Mouse (Mus musculus) spleen, postnatal 14 days (tissue): ENCODE measurements around the gene Thrb.

Experiments
- DNase-seq, 2 experiments: peaks; one replicate each; pipeline ENCODE4 v3.0.0; 2021 to 2022; ENCODE audit warnings: low spot score in 2 of 2

Gene Thrb

GRCm38 (mm10) chr14:17659686-17660328 lies at the start of gene Thrb:
Gene Thrb, plus strand, starts transcription at chr14:17660261.
- DNase-seq: no peak

GRCm38 (mm10) chr14:17621671-17622070 lies 38.4 kb upstream of the Thrb start:
- DNase-seq: no peak

DNA sequence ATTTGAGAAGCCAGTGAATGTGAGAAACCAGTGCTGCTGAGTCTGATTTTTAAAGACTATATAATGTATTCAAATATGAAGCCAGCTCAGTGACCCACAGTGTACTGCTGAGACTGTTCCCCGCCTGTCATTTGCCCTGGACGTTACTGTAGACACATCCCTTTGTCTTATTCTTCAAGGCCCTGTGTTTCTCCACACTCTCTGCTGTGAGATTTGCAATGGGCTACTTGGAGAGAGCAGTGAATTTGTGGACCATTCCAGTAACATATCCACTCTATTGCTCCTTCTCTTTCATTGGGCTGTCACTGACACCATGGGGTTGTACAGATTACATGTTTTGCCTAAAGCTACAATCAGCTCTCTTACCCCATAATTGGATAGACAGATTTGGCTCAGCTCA lies 36.1 kb upstream of the Thrb start:
- DNase-seq: no peak

GRCm38 (mm10) chr14:17629215-17629614 lies 30.8 kb upstream of the Thrb start:
- no peak for DNase-seq

- no peak for DNase-seq
Observed at GRCm38 (mm10) chr14:17632887-17633522, 27.1 kb upstream of the Thrb start.

DNA sequence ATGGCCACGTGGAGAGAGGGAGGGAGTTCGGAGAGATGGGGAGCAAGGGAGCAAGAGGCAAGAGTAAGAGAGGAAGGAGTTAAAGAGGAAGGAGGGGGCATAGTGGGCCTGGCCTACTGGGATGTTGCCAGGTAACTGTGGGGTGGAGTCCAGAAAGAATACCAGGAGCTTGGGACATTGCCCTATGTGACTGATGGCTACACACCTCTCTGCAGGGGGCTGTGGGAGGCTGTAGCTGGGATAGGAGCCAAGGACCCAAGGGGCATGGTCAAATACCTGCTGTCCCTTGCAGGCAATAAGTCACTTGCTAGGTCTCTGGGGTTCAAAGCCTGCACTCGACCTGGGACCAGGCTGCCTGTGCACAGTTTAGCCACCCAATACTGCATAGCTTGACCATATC lies 23.1 kb upstream of the Thrb start:
- no peak for DNase-seq

GRCm38 (mm10) chr14:17641770-17642169 lies 18.3 kb upstream of the Thrb start:
- no peak for DNase-seq

DNA sequence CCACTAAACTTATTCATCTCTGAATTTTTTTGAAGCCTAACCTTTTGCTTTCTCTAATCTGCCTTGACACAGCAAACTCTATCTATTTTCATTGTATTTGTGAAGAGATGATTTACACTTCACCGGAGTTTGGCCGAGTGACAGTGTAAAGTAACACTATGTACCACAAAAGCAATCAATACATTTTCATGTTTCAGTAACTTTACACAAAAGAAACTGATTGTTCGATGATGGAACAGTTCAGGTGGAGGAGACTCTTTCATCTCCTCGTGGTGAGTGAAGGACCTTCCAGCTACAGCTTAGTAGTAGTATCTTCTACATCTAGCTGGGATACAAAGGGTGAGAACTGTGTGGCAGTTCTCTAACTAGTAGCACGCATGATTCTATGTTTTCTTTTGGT lies 5.0 kb upstream of the Thrb start:
- DNase-seq: no peak

DNA sequence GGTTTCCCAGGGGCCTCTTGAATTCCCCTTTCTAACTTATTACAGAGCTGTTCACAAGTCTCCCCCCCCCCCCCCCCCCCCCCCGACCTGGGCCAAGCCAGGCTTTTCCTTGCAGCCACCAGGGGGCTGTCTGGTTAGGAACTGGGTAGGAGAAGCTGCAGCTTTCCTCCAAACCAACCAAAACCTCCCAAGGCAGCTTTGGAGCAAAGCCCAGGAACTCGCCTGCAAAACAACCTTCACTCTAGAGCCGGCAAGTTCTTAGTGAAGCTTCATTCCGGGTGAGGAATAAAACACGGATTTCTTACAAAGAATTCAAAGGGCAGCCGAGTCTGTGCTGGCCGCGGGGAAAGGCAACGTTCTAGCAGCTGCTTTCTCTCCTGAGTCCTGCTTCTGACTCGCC lies 1.0 kb upstream of the Thrb start:
- DNase-seq: peak in 1 of 2 experiments; percentile 26

GRCm38 (mm10) chr14:17660329-17661099 lies 453 bp downstream of the Thrb start:
- peak in 1 of 2 experiments; percentile 7 for DNase-seq

DNA sequence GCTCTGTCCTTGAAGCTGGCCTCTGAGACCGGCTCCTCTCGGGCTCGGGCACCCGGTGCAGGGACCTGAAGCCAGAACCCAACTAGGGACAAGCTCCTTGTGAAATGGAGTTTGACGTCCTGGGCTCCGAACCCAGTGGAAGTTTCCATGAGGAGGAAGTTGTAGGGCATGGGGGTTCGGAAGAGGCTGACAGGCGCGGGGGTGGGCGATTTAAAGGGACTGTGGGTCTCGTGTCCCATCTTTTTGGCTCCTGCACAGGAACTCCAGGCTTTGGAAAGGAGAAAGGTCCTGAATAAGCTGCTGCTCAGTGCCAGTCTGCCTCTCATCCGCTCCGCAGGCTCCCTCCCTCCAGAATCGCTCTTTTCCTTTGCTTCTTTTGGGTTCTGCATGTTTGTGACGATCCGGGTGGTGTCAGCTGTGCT lies 1.1 kb downstream of the Thrb start:
- DNase-seq: no peak

DNA sequence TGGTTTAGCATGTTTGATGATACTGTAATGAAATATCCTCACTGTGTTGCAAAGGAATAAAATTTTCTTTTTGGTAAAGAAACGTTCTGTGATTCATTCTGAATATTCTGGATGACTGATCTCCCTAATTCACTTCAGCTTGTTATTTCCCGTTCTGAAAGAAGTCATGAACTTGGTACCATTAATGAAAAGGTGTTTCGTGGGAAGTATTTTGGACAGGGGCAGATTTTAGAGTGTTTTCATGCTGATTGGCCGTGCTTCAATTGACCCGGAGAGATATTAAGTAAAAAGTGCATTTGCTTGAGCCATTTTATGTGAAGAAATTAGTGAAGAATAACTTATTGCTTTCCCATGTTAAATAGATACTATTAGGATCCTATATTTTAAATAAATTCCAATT lies 2.0 kb downstream of the Thrb start:
- DNase-seq: no peak

DNA sequence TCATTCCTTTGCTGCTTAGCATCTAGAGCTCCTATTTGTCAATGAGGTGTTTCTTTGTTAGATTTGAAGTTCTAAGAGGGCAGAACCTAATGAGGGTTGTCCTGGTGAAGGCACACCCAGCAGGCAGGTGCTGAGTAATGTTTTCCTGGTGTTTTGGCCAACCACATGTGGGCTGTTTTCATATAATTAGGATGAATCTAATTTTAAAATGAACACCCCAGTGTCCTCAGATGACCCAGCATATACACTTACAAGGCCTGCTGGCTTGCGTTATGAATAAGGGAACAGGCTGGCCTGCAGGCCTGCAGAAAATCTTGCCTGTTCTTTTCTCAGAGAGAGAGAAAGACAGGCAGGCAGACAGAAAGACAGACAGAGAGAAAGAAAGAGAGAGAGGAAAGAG lies 14.3 kb downstream of the Thrb start:
- DNase-seq: no peak

DNA sequence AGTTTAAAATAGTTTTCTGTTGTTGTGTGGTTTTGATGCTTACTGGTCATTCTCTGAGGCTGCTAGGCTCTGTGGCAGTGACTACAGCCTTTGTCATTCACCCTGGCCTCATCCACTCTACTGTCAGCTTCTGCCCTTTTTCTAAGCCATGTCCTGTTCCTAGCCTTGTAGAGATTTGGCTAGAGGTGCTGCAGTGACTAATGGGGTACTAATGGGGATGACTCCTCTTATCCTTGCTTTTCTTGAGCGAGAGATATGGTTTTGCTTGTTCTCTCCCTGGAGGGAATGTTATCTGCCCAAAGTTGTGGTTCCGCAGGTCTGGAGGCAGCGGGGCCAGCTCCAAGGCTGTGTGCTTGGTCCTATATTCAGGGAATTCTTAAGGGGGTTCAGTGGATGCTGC lies 15.2 kb downstream of the Thrb start:
- DNase-seq: no peak

DNA sequence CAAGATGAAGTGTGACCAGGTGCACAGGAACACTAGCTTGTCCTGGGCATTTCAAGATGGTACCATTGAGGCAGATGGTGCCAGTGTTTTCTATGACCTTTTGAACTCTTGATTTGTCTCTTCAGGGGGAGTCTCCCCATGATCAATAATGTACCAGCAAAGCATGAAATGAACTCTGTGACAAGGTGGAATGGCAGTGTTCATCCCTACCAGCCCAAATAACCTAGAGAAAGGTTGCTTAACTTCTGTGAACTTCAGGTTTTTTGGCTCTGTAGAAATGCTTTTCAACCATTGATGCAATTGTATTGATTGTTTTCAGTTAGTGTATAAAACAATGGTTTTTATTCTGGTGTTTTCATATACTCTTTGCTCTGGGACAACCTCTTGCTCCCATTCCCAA lies 21.4 kb downstream of the Thrb start:
- no peak for DNase-seq

DNA sequence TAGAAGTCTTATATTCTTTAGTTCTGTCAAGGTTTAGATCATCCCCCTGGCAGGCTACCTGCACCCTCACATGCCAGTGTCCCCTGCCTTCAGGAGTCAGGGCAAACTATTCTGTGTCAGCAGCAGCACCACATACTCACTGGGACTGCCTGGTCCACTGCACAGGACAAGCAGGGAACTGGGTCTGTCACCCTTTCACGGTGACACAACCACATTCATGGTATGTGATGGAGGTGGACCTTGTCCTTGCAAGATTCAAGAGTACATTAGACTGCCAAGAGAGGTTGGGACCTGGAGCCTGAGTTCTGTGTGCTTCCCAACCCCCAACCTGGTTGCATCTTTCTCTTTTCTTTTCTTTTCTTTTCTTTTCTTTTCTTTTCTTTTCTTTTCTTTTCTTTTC lies 24.8 kb downstream of the Thrb start:
- DNase-seq: no peak

DNA sequence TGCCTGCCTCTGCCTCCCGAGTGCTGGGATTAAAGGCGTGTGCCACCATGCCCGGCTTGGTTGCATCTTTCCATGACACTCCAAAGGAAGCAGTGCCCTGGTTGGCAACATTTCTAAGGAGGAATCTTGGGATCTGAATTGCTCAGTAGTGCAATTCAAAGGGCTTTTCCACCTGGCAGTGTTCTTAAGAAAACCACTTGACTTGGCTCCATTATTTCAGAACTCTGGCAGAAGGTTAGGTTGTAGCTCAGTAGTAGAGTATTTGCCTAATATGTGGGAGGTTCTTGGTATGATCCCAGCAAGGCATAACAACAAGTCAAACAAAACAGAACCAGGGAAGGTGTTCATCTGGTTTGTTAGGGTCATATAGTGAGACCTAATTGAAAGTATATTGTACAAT lies 25.4 kb downstream of the Thrb start:
- DNase-seq: no peak

DNA sequence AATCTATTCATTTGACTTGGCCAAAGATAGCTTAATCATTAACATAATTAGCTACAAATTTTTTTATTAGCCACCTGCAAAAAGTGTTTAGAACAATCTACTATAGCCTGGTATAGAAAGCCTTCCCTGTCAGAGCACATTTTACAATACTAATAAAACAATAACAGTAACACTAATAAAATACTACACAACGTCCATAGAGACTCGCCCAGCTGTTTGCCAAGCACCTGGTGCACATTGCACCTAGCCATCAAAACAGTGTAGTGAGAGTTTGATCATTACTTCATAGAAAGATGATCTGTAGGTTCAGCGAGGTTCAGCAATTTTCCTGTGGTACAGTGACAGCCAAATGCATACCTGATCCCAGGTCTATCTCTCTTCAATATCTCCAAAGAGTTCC lies 26.9 kb downstream of the Thrb start:
- DNase-seq: no peak

DNA sequence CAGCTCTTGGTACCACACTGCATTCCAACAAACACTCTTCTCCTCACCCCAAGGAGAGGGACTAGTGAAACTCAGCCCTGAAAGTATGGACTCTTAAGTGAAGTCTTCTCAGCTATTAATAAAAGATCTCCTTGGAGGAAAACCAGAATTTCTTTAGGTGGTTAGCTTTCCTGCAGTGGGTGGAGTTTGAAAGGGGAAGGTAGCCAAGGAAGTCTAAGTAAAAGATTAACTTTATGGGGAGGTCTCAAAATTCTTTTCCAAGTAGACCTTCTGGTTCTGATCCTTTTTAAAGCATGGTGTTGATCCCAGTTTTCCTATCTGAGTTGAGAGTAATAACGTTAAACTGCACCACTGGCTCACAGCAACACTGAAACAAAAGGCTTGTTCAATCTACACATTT lies 31.2 kb downstream of the Thrb start:
- DNase-seq: no peak

DNA sequence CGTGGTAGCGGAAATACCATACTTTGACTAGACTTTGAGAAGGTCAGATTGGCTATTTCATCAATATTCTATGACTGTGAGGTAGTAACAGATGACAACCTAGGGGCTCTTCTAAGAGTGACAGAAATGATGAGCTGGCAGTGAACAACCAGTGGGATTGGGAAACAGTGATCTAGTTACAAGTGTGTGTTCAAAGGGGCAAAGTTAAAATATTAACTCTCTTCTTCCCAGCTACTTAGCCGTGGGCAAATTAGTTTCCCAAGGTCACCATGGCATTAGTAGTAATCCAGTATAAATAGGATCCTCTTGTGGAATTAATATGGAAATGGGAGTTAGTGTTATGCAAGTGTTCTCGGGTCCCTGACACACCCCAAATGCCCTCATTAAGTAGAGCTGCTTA lies 35.5 kb downstream of the Thrb start:
- DNase-seq: no peak

DNA sequence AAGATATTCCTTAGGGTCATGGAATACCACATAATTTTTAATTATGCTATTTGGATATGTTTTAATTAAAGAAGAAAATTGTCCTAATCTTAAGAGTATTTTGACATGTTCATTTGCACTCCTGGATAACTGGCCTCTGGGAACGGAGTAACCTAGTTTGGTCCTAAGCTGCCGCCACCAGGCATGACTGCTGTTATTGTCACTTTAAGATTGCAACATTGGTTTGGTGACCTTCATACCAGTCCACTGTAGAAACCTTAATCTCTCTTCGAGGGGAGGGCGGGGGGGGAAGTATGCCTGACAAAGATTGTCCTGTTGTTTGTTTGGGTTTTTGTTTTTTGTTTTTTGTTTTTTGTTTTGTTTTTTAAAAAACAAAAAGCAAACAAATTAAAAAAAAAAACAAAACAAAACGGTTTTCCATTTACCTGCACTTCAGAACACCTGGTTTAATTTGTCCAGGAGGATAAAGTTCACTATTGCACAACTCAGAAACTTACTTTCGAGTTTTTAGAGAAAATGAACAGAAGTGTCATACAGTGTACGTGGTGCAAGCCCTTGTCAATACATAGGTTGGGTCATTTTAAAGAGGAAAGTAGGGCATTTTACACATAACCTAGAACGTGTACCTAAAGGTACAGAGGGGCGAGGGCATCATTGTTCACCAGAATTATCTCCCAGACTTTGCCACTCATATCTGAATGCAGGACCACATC lies 38.0 kb downstream of the Thrb start:
- DNase-seq: no peak

- no peak for DNase-seq
Observed at GRCm38 (mm10) chr14:17700228-17700627, 40.2 kb downstream of the Thrb start.
